Mouse (Mus musculus): Measurements from ENCODE around the gene Inpp5b.

Inpp5b gene

DNA sequence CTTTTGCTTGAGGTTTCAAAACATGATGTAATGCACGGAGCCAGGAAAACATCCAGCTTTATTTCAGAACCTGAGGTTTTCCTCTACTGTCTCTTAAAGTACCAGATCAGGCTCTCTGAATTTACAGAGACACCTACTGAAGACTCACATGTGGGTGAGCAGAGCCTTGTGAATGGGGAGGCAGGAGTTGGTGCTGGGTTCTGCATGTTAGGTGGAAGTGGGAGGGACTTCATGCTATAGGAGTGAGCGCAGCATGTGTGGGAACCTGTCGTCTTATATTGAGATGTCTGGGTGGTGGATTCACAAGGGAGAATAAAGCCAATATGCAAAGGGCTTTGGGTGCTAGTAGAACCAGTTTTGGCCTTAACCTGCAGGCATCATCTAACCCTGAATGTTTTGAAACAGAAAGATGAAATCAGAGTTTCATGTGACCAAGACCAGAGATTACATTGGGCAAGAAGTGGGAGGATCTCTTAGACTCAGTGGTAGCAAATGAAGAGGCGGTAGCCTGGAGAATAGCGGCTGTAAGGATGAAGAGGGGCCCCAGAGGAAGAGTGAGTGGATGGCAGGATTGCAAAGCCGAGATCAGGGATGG lies 21.3 kb downstream of the Inpp5b start:
- in situ Hi-C loops (cut with MboI, MseI) = no loop called here

DNA sequence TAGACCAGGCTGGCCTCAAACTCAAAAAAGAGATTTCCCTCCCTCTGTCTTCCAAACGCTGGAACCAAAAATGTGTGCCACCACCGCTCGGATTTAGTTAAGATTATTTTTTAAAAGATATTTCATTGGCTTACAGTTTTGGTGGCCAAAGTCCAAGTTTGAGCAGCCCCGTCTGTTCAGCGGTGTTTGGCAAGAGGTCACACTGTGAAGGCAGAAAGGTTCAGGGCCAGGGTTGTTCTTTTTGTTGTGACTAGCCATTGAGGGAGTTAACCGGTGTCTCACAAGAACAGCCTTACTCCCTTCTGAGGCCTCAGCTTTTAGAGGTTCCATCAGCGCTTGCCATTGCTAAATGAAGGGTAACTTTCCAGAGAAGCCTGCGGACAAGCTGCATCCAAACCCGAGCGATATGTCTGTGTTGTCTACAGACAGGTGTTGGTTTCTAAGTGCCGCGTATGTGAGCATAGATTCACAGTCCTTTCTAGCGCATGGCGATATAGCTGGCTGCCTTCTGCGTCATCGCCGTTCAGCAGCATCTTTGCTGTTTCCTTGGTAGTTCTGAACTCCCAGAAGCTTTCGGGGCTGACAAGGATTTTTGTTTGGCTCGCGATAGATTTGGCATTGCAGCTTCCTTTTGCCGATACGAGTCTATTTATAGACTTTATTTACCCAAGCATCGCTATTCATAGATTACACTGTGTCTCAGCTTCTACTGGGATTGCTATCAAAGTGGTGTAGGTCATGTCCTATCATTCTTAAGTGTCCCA lies 24.3 kb downstream of the Inpp5b start:
- in situ Hi-C loops (cut with MboI, MseI) = no loop called here

- in situ Hi-C loops (cut with MboI, MseI) = no loop called here
These were observed 24.9 kb downstream of the Inpp5b start for GRCm38 (mm10) chr4:124766566-124766940.

DNA sequence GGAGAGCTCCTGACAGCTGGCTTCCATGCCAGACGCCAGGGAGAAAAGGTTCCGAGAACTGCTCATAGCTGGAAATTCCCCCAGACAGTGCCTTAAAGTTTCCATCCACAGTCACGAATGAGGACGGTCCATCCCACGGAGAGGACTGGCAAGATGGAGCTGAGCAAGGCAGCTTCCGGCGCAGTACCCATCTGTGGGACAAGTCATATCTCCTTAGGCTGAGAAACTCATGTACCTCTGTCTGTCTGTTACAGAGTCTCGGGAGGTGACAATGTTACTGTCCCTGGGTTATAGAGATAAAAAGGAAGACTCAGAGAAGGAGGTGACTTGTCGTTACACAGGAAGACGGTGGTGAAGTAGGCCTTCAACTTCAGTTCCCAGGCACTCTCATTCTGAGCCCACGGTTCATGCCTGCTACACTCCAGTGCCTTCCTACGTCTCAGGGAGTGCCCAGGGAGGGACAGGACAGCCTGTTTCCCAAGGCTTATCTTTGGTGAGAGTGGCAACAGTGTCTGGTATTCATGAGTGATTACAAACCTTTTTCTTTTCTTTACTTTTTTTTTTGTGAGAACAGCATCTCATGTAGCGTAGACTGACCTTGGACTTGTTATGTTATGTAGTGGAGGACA lies 27.4 kb downstream of the Inpp5b start:
- in situ Hi-C loops (cut with MboI, MseI) = no loop called here

GRCm38 (mm10) chr4:124770624-124771023 lies 29.0 kb downstream of the Inpp5b start:
- in situ Hi-C loops (cut with MboI, MseI) = no loop called here

GRCm38 (mm10) chr4:124772125-124772524 lies 30.5 kb downstream of the Inpp5b start:
- in situ Hi-C loops (cut with MboI, MseI) = no loop called here

- in situ Hi-C loops (cut with MboI, MseI) = no loop called here
These were observed 31.8 kb downstream of the Inpp5b start for GRCm38 (mm10) chr4:124773449-124773848.

DNA sequence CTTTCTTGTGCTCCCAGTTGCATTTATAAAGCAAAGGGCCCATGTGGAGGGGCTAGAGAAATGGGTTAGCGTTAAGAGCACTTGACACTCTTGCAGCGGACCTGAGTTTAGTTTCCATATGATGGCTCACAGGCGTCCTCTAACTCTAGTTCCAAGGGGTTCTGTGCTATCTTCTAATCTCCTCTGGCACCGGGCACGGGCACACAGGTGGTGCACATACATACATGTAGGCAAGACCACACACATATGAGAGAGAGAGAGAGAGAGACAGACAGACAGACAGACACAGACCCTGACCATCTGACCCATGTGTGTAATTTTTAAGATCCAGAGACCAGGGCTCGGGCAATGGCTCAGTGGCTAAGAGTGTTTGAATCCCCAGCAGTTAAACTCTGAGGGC lies 32.3 kb downstream of the Inpp5b start:
- in situ Hi-C loops (cut with MboI, MseI) = no loop called here

DNA sequence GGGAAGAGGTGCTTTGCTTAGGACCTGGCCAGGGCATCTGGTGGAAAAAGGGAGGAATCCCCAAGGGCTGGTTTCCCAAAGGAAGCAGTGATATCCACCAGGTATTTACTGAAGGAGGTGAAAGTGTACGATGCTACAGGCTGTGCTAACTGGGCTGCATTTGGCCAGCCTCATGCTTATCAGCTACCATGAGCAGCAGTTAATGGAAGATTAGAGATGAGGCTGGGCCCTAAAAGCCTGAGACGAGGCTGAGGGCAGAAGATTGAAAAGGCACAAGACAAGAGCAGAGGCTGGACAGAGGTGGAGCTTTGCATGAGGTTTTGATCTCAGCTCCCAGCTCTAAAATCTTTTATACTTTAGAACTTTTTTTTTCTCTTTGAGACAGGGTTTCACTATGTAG lies 32.8 kb downstream of the Inpp5b start:
- in situ Hi-C loops (cut with MboI, MseI) = no loop called here

DNA sequence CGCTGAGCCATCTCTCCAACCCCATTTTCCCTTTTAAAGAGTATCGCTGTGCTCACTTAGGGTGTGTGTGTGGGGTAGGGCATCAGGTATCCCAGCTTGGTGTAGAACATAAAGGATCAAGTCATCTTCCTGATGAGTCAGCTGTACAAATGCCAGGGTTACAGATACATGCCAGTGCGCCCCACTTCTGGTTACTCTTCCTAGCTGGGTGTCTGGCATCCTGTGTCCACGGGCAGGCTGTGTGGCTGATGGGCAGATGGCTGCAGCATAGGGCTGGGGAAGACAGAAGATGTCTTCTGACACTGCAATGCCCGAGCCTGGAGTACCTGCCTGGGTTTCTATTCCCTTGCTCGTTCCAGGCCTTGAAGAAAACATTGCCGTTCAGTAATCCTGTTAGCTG lies 39.7 kb downstream of the Inpp5b start:
- in situ Hi-C loops (cut with MboI, MseI) = no loop called here

DNA sequence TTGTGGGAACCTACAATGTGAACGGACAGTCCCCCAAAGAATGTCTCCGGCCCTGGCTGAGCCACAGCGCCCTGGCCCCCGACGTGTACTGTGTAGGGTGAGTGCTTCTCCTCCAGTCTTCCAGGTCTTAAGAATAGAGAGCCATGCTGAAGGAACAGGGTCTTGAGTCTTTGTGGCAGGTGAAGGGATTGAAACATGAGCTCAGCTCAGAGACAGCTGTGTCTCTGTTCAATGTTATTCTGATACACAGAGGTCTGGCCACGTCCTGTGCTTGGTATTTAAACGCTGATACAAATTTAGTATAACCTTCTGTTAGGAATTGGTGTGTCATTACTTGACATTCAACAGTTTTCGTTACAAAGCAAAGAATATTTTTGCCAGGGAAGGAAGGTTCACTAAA lies 40.7 kb downstream of the Inpp5b start:
- in situ Hi-C loops (cut with MboI, MseI) = no loop called here

- in situ Hi-C loops (cut with MboI, MseI) = no loop called here
These were observed 42.3 kb downstream of the Inpp5b start for GRCm38 (mm10) chr4:124783937-124784336.

GRCm38 (mm10) chr4:124790013-124790412 lies 48.4 kb downstream of the Inpp5b start:
- in situ Hi-C loops (cut with MboI, MseI) = no loop called here

DNA sequence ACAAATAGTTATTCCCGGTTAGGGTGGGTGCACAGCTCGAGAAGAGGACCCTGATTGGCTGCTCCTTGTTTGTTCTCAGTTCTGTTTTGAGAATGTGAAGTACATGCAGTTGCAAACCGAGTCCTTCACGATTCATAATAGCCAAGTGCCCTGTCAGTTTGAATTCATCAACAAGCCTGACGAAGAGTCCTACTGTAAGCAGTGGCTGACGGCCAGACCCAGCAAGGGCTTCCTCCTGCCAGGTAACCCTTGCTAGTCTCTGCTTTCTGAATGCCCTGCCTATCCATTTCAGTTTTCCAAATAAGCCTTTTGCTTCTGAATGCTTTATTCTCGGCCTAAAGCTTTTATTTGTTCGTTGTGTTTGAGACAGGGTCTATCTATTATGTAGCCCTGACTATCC lies 50.5 kb downstream of the Inpp5b start:
- in situ Hi-C loops (cut with MboI, MseI) = no loop called here

GRCm38 (mm10) chr4:124796141-124796540 lies 54.5 kb downstream of the Inpp5b start:
- in situ Hi-C loops (cut with MboI, MseI) = loop anchor here (5.0 kb wide), 1 partner anchor 39 kb away; no protein-coding TSS in a partner anchor

DNA sequence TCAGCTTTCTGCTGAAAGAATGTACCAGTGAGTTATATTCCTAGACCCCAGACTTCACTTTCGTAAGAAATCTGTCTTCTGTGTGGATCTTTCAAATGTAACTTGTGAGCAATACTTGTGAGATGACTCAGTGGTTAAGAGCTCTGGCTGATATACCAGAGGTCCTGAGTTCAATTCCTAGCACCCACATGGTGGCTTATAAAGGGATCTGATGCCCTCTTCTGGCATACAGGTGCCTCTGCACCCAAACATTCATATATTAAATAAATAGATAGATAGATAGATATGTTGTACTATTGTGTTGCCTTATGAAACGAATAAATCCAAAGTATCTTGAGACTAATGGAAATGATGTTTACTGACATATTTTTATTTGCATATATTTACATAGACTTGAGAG lies 55.3 kb downstream of the Inpp5b start:
- in situ Hi-C loops (cut with MboI, MseI) = loop anchor here (5.0 kb wide), 1 partner anchor 40 kb away; no protein-coding TSS in a partner anchor

GRCm38 (mm10) chr4:124801552-124802308 lies 60.1 kb downstream of the Inpp5b start, which contains the start of gene Mtf1:
Gene Mtf1 (plus strand): TSS chr4:124802104.
- in situ Hi-C loops (cut with MboI, MseI) = no loop called here

DNA sequence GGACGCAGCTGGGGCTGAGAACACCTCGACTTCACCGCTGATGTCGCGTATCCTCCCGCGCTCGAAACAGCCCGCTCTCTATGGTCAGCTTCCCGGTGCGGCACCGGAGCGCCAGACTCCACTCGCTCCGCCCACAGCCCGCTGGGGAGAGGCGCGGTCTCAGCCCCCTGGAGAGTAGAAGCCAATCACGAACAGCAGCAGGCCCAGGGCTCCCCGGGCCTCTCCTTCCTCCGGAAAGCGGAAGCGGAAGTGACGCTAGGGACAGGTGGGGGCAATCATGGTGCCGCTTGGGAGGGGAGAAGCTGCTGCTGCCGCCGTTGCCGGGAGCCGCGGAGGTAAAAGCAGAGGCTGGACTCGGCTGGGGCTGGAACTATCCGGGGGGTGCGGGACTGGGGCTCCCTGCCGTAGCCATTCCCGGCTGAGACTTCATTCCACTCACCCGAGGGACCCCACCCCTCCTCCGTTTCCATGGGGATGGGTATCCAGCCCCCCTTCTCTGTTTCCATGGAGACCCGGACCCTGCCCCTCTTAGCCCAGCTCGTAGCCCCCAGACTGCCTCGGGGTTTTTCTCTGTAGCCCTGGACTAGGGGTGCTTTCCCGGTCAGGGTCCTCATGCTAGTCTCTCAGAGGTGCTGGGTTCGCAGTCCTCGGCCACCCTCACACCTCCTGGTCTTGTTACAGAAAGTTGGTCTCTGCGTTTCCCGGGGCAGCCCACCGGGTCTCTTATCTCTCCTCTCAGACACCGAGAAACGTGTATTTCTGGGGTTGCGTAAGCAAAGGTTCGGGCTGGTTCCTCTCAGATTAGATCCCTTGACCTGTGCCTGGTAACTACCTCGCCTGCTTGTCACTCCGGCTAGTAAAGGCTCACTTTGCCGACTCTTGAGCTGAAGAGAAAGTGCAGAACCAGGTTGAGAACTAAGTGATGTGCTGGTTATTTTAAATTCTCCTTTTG lies 60.9 kb downstream of the Inpp5b start:
- in situ Hi-C loops (cut with MboI, MseI) = no loop called here

- in situ Hi-C loops (cut with MboI, MseI) = no loop called here
These were observed 61.8 kb downstream of the Inpp5b start for GRCm38 (mm10) chr4:124803406-124803805.

- in situ Hi-C loops (cut with MboI, MseI) = no loop called here
These were observed 66.9 kb downstream of the Inpp5b start for GRCm38 (mm10) chr4:124808511-124808910.
